Mouse (Mus musculus): Measurements from ENCODE around the gene Necap2. TPM values are rescaled to one million over a fixed set of nuclear protein-coding genes. Genes with fewer than 3 reads are reported as not detected.

Necap2 gene
- polyA plus RNA-seq, 1 experiment from 2014 or later = 54.7 TPM

GRCm38 (mm10) chr4:141053568-141054161, 24.5 kb downstream of the Necap2 start:
- Histone ChIP-seq H3K4me2 (replicated peaks) (peak overlapping the region; percentile 47), H3K27me3 (no peaks in the 10 kb centered on the region), H3K4me1 (peaks cover 54% of the 10 kb centered on the region), H3K36me3 (peaks cover 23% of the 10 kb centered on the region), H3K9ac (replicated peaks) (peak overlapping the region; percentile 45), H3K27ac (replicated peaks) (peak overlapping the region; percentile 74), H3K4me3 (peak overlapping the region; percentile 15; the same call in 1 of the 2 replicates), H3K9me3 (no peaks in the 10 kb centered on the region)
- ATAC-seq (ENCODE audit: low FRiP score, low read depth) = peak; percentile 46
- WGBS = 10% methylated on average over 17 of the region's 17 CpGs

GRCm38 (mm10) chr4:141053138-141053537, 25.0 kb downstream of the Necap2 start:
- Histone ChIP-seq H3K36me3 (peaks cover 23% of the 10 kb centered on the region), H3K9ac (replicated peaks) (peak overlapping the region; percentile 45), H3K9me3 (no peaks in the 10 kb centered on the region), H3K27me3 (no peaks in the 10 kb centered on the region), H3K27ac (replicated peaks) (peak overlapping the region; percentile 74), H3K4me2 (replicated peaks) (peak overlapping the region; percentile 47), H3K4me3 (peak overlapping the region; percentile 15; the same call in 1 of the 2 replicates), H3K4me1 (peaks cover 57% of the 10 kb centered on the region)
- 18% methylated on average over 8 of the region's 8 CpGs for WGBS
- ATAC-seq (ENCODE audit: low FRiP score, low read depth) = peak; percentile 13

GRCm38 (mm10) chr4:141052442-141052841, 25.7 kb downstream of the Necap2 start:
- Histone ChIP-seq H3K27me3 (no peaks in the 10 kb centered on the region), H3K4me2 (replicated peaks) (peak overlapping the region; percentile 2; the same call in 1 of the 2 replicates), H3K27ac (replicated peaks) (peak overlapping the region; percentile 74), H3K4me1 (peaks cover 60% of the 10 kb centered on the region), H3K9ac (replicated peaks) (no peak overlapping the region), H3K9me3 (no peaks in the 10 kb centered on the region), H3K36me3 (peaks cover 22% of the 10 kb centered on the region), H3K4me3 (no peak overlapping the region)
- 77% methylated on average over 12 of the region's 12 CpGs for WGBS
- no peak for ATAC-seq (ENCODE audit: low FRiP score, low read depth)

GRCm38 (mm10) chr4:141049476-141049835, 28.7 kb downstream of the Necap2 start:
- peak; percentile 72 for ATAC-seq (ENCODE audit: low FRiP score, low read depth)
- H3K9me3 ChIP-seq = no peaks in the 10 kb centered on the region
- no peak overlapping the region for H3K4me3 ChIP-seq
- peaks cover 72% of the 10 kb centered on the region for H3K4me1 ChIP-seq
- peak overlapping the region; percentile 94 for H3K27ac ChIP-seq (replicated peaks)
- peak overlapping the region; percentile 48; the same call in 1 of the 2 replicates for H3K9ac ChIP-seq (replicated peaks)
- WGBS = 10% methylated on average over 4 of the region's 4 CpGs
- H3K36me3 ChIP-seq = peaks cover 17% of the 10 kb centered on the region
- no peaks in the 10 kb centered on the region for H3K27me3 ChIP-seq
- peak overlapping the region; percentile 44 for H3K4me2 ChIP-seq (replicated peaks)

GRCm38 (mm10) chr4:141048810-141049475, 29.2 kb downstream of the Necap2 start:
- H3K36me3 ChIP-seq = peaks cover 17% of the 10 kb centered on the region
- H3K4me2 ChIP-seq (replicated peaks) = peak overlapping the region; percentile 44
- ATAC-seq (ENCODE audit: low FRiP score, low read depth) = peak; percentile 44
- H3K9ac ChIP-seq (replicated peaks) = peak overlapping the region; percentile 48
- H3K27me3 ChIP-seq = no peaks in the 10 kb centered on the region
- peaks cover 67% of the 10 kb centered on the region for H3K4me1 ChIP-seq
- H3K27ac ChIP-seq (replicated peaks) = peak overlapping the region; percentile 94
- no peaks in the 10 kb centered on the region for H3K9me3 ChIP-seq
- H3K4me3 ChIP-seq = peak overlapping the region; percentile 1; the same call in 1 of the 2 replicates
- WGBS = 32% methylated on average over 17 of the region's 17 CpGs

GRCm38 (mm10) chr4:141044816-141045215, 33.3 kb downstream of the Necap2 start:
- H3K4me3 ChIP-seq = no peak overlapping the region
- peaks cover 45% of the 10 kb centered on the region for H3K36me3 ChIP-seq
- 25% methylated on average over 8 of the region's 8 CpGs for WGBS
- peak; percentile 53; the same call in 1 of the 2 replicates for ATAC-seq (ENCODE audit: low FRiP score, low read depth)
- 0 out of 2 replicates have a peak overlapping the region, but pooled peaks have one; percentile 2 for H3K27ac ChIP-seq (replicated peaks)
- peaks cover 35% of the 10 kb centered on the region for H3K4me1 ChIP-seq
- 0 out of 2 replicates have a peak overlapping the region, but pooled peaks have one; percentile 6 for H3K4me2 ChIP-seq (replicated peaks)
- H3K9ac ChIP-seq (replicated peaks) = no peak overlapping the region
- no peaks in the 10 kb centered on the region for H3K27me3 ChIP-seq
- H3K9me3 ChIP-seq = no peaks in the 10 kb centered on the region

- Histone ChIP-seq H3K36me3 (peaks cover 65% of the 10 kb centered on the region), H3K9me3 (no peaks in the 10 kb centered on the region), H3K4me3 (no peak overlapping the region), H3K27ac (replicated peaks) (no peak overlapping the region), H3K27me3 (no peaks in the 10 kb centered on the region), H3K9ac (replicated peaks) (no peak overlapping the region), H3K4me2 (replicated peaks) (no peak overlapping the region), H3K4me1 (peaks cover 6% of the 10 kb centered on the region)
- ATAC-seq (ENCODE audit: low FRiP score, low read depth) = no peak
- WGBS = 49% methylated on average over 12 of the region's 12 CpGs
These were observed 37.0 kb downstream of the Necap2 start for GRCm38 (mm10) chr4:141041117-141041516.

GRCm38 (mm10) chr4:141033606-141034549, 44.3 kb downstream of the Necap2 start:
- no peak overlapping the region for H3K4me2 ChIP-seq (replicated peaks)
- no peaks in the 10 kb centered on the region for H3K9me3 ChIP-seq
- H3K9ac ChIP-seq (replicated peaks) = no peak overlapping the region
- no peaks in the 10 kb centered on the region for H3K4me1 ChIP-seq
- no peak for ATAC-seq (ENCODE audit: low FRiP score, low read depth)
- no peak overlapping the region for H3K27ac ChIP-seq (replicated peaks)
- no peak overlapping the region for H3K4me3 ChIP-seq
- WGBS = 84% methylated on average over 27 of the region's 27 CpGs
- H3K27me3 ChIP-seq = no peaks in the 10 kb centered on the region
- H3K36me3 ChIP-seq = peaks cover 86% of the 10 kb centered on the region

- Histone ChIP-seq H3K4me1 (no peaks in the 10 kb centered on the region), H3K9ac (replicated peaks) (no peak overlapping the region), H3K9me3 (no peaks in the 10 kb centered on the region), H3K27me3 (no peaks in the 10 kb centered on the region), H3K27ac (replicated peaks) (no peak overlapping the region), H3K4me2 (replicated peaks) (no peak overlapping the region), H3K36me3 (peaks cover 87% of the 10 kb centered on the region), H3K4me3 (no peak overlapping the region)
- WGBS = 24% methylated on average over 6 of the region's 6 CpGs
- peak; percentile 32; the same call in 1 of the 2 replicates for ATAC-seq (ENCODE audit: low FRiP score, low read depth)
These were observed 46.4 kb downstream of the Necap2 start for GRCm38 (mm10) chr4:141031733-141032132.

- Histone ChIP-seq H3K36me3 (peaks cover 88% of the 10 kb centered on the region), H3K4me3 (no peak overlapping the region), H3K27me3 (no peaks in the 10 kb centered on the region), H3K27ac (replicated peaks) (no peak overlapping the region), H3K4me1 (no peaks in the 10 kb centered on the region), H3K4me2 (replicated peaks) (no peak overlapping the region), H3K9ac (replicated peaks) (no peak overlapping the region), H3K9me3 (no peaks in the 10 kb centered on the region)
- 89% methylated on average over 18 of the region's 18 CpGs for WGBS
- ATAC-seq (ENCODE audit: low FRiP score, low read depth) = no peak
These were observed 47.5 kb downstream of the Necap2 start for GRCm38 (mm10) chr4:141030541-141031206.

GRCm38 (mm10) chr4:141024992-141025391, 53.2 kb downstream of the Necap2 start:
- Histone ChIP-seq H3K4me1 (peaks cover 23% of the 10 kb centered on the region), H3K9ac (replicated peaks) (no peak overlapping the region), H3K36me3 (peaks cover 72% of the 10 kb centered on the region), H3K4me3 (no peak overlapping the region), H3K4me2 (replicated peaks) (no peak overlapping the region), H3K9me3 (no peaks in the 10 kb centered on the region), H3K27me3 (no peaks in the 10 kb centered on the region), H3K27ac (replicated peaks) (no peak overlapping the region)
- WGBS = 83% methylated on average over 25 of the region's 27 CpGs
- no peak for ATAC-seq (ENCODE audit: low FRiP score, low read depth)

Measured in midbrain, embryonic 12.5 days (tissue).